Mouse (Mus musculus) ES-E14 (cell line): ENCODE data around the gene Cacng6.

ENCODE experiments used
- CHD2 ChIP-seq: IDR thresholded peaks from 2 replicates; pipeline ENCODE4 v1.6.1; 2014; ENCODE audit warnings: mild to moderate bottlenecking, low read depth, low read length, inconsistent platforms
- HCFC1 ChIP-seq: IDR thresholded peaks from 2 replicates; pipeline ENCODE4 v1.6.1; 2012; ENCODE audit warnings: low read length, inconsistent platforms, borderline replicate concordance; ENCODE audit not compliant: insufficient read depth
- MAFK ChIP-seq: IDR thresholded peaks from 2 replicates; pipeline ENCODE4 v1.6.1; 2014; ENCODE audit warnings: mild to moderate bottlenecking, low read depth, low read length, inconsistent platforms; ENCODE audit not compliant: insufficient read depth
- ZC3H11A ChIP-seq: IDR thresholded peaks from 2 replicates; pipeline ENCODE4 v1.6.1; 2012; ENCODE audit warnings: low read depth, mild to moderate bottlenecking, inconsistent platforms, low read length, borderline replicate concordance
- ZNF384 ChIP-seq: IDR thresholded peaks from 2 replicates; pipeline ENCODE4 v1.6.1; 2012; ENCODE audit warnings: low read depth, low read length, inconsistent platforms

DNA sequence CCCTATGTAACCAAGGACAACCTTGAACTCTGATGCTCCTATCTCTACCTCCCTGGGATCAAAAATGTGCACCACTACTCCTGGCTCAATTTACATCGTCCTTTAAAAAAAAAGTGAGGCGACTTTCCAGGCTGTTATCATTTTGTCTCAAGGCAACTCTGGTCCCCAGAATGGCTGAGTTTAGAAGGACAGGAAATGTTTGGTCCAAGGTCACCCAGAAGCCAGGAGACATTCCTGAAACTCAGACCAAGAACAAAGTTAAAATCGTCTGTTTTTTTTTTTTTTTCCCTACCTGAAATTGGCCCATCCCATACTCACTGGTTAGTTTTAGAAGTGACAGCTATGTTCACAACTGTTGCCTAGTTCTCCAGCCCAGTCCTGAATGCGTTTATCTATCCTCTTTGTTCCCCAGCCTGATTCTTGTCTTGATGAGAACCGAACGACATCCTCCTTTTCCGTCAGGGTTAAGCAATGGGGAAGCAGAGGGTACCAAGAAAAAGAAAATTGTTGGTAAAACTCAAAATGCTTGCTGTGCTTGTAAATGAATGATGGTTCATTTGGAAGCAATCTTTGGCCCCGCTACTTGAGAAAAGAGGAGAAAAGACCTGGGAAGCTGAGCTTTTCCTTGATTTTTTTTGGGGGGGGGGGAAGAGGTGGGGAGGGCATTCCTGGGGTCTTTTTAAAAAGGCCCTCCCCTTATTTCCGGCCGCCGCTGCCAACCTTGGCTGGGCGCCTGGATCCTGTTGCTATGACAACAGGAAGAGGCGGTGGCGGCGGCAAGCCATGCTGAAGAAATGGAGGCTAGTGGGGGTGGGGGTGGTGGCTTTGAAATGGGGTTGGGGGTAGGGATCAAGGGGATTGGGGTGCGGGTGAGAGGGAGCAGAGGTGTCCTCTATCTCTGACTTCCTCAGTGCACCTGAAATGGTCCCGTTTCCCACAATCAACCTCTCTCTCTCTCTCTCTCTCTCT is 34.3 kb upstream of the Cacng6 start:
- TF ChIP-seq ZC3H11A = no peak
- no peak for TF ChIP-seq MAFK
- TF ChIP-seq ZNF384 = peak; percentile 54; the same call in 1 of the 2 replicates
- TF ChIP-seq CHD2 = no peak
- TF ChIP-seq HCFC1 = no peak
